Mouse (Mus musculus) midbrain, embryonic 16.5 days (tissue): ENCODE results near the gene Umps. TPM values are rescaled to one million over a fixed set of nuclear protein-coding genes. Genes with fewer than 3 reads are reported as not detected.

Experiments used
- ATAC-seq: fragments of 200-750 bp; cut with Nextera tagmentation; 2 replicates; pipeline ENCODE4 v1.8.0; 2017; ENCODE audit warnings: moderate TSS enrichment
- H3K27ac ChIP-seq: fragments of 300-500 bp; sonication (generic); 2 replicates; pipeline ENCODE4 v1.5.1; 2014; ENCODE audit warnings: mild to moderate bottlenecking, low read length, mixed read lengths
- H3K27me3 ChIP-seq: fragments of 300-500 bp; sonication (generic); 2 replicates; pipeline ENCODE4 v1.6.1; 2014; ENCODE audit warnings: low read depth, low read length, mixed read lengths; ENCODE audit not compliant: control insufficient read depth, insufficient read depth
- H3K36me3 ChIP-seq: fragments of 300-500 bp; sonication (generic); 2 replicates; pipeline ENCODE4 v1.6.1; 2014; ENCODE audit warnings: mild to moderate bottlenecking, low read length, moderate library complexity, mixed read lengths; ENCODE audit not compliant: control insufficient read depth, insufficient read depth
- H3K4me1 ChIP-seq: fragments of 300-500 bp; sonication (generic); 2 replicates; pipeline ENCODE4 v1.6.1; 2014; ENCODE audit warnings: mild to moderate bottlenecking, low read length, mixed read lengths; ENCODE audit not compliant: control insufficient read depth, insufficient read depth
- H3K4me2 ChIP-seq: fragments of 300-500 bp; sonication (generic); 2 replicates; pipeline ENCODE4 v1.6.1; 2014; ENCODE audit warnings: mild to moderate bottlenecking, low read length, mixed read lengths
- H3K4me3 ChIP-seq: fragments of 300-500 bp; sonication (generic); 2 replicates; pipeline ENCODE4 v1.5.1; 2014; ENCODE audit warnings: low read depth, mild to moderate bottlenecking, low read length, moderate library complexity, mixed read lengths
- H3K9ac ChIP-seq: fragments of 300-500 bp; sonication (generic); 2 replicates; pipeline ENCODE4 v1.6.1; 2014; ENCODE audit warnings: low read depth, low read length, mixed read lengths
- H3K9me3 ChIP-seq: fragments of 300-500 bp; sonication (generic); replicated peaks from 2 replicates; pipeline ENCODE4 v1.6.1; 2014; ENCODE audit warnings: mild to moderate bottlenecking, low read length, mixed read lengths; ENCODE audit not compliant: control insufficient read depth, poor library complexity, severe bottlenecking
- WGBS: fragments of 180-500 bp; shearing (Covaris S2); extraction: QIAGEN DNeasy Blood & Tissue Kit; methylation state at CpG from one replicate; pipeline ENCODE4 v1.1.7; 2014; 5-methylcytosine and 5-hydroxymethylcytosine counted together
- polyA plus RNA-seq: library from polyadenylated mRNA; unstranded; fragments of >200 nt; fragmentation: Nextera tagmentation; extraction: Ambion mirVana; gene quantifications from 2 replicates; pipeline ENCODE4 v1.2.1, GENCODE M21; 2015

The Umps gene
- polyA plus RNA-seq, 1 experiment from 2014 or later = 24.1 TPM

GRCm38 (mm10) chr16:33916473-33917251 lies 50.2 kb downstream of the Umps start:
- 64% methylated on average over 12 of the region's 12 CpGs for WGBS
- ATAC-seq = peak; percentile 79
- no peak overlapping the region for H3K27ac ChIP-seq

GRCm38 (mm10) chr16:33914997-33915396 lies 51.8 kb downstream of the Umps start:
- H3K27me3 ChIP-seq = no peaks in the 10 kb centered on the region
- ATAC-seq = no peak
- no peaks in the 10 kb centered on the region for H3K9me3 ChIP-seq
- no peaks in the 10 kb centered on the region for H3K36me3 ChIP-seq
- no peaks in the 10 kb centered on the region for H3K4me1 ChIP-seq
- 78% methylated on average over 4 of the region's 4 CpGs for WGBS
- H3K4me2 ChIP-seq = no peak overlapping the region
- H3K4me3 ChIP-seq = no peak overlapping the region
- no peak overlapping the region for H3K9ac ChIP-seq
- no peak overlapping the region for H3K27ac ChIP-seq

More at GRCm38 (mm10) chr16:33916473-33917251, 50.2 kb downstream of the Umps start:
- Histone ChIP-seq H3K9ac (no peak overlapping the region), H3K27me3 (no peaks in the 10 kb centered on the region), H3K36me3 (no peaks in the 10 kb centered on the region), H3K4me2 (no peak overlapping the region), H3K9me3 (no peaks in the 10 kb centered on the region), H3K4me1 (no peaks in the 10 kb centered on the region), H3K4me3 (no peak overlapping the region)

GRCm38 (mm10) chr16:33908239-33908638 lies 58.6 kb downstream of the Umps start:
- no peak overlapping the region for H3K27ac ChIP-seq
- H3K4me2 ChIP-seq = no peak overlapping the region
- no peaks in the 10 kb centered on the region for H3K36me3 ChIP-seq
- H3K4me1 ChIP-seq = peaks cover 2% of the 10 kb centered on the region; the same call in 1 of the 2 replicates
- no peak overlapping the region for H3K4me3 ChIP-seq
- no peak overlapping the region for H3K9ac ChIP-seq
- WGBS = 56% methylated on average over 4 of the region's 4 CpGs
- no peak for ATAC-seq
- H3K27me3 ChIP-seq = no peaks in the 10 kb centered on the region
- H3K9me3 ChIP-seq = no peaks in the 10 kb centered on the region

Other genes starting within 250 kb of the Umps start
- gene Muc13, start 173.0 kb downstream of the Umps start, polyA plus RNA-seq = not detected in 2 replicates
- gene Itgb5, start 137.4 kb downstream of the Umps start, polyA plus RNA-seq = 13.5 and 15.1 TPM in 2 replicates